Mouse (Mus musculus): ENCODE measurements at regions not wholly inside any gene's neighbourhood (a gene's known extent, or its start where the extent isn't known, plus 50 kb on each side); places are given as distances from the start of the nearest gene placed in this dataset.

DNA sequence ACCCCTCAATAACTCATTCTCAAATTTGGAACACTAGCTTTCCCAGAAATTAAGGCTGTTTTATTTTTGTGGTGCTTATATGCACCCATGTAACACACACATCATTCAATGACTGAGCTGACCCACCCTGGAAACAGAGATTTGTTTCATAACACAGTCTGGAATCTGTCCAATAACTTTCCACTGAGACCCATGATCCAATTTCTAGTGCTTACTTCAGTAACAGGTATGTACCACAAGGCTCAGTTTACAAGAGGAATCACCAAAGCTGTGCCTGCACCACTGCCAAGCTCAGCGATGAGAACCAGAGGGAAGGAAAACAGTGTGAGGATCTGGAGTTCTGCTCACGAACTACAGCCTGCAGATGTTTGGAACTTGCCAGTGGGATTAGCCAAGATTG, 706.8 kb downstream of the Ntrk3 start:
- ATAC-seq (no peak), DNase-seq (no peak)
- H3K9ac ChIP-seq = no peak overlapping the region
- H3K9me3 ChIP-seq (ENCODE audit: low read length) = no peaks in the 10 kb centered on the region
- no peak overlapping the region for H3K4me3 ChIP-seq (ENCODE audit: low read depth, low read length)
- no peak for TF ChIP-seq CTCF (IDR thresholded peaks at IDR 0.05; ENCODE audit: low read depth)
- H3K36me3 ChIP-seq (ENCODE audit: insufficient read depth) = no peaks in the 10 kb centered on the region
- H3K4me2 ChIP-seq (ENCODE audit: low read depth) = no peak overlapping the region
- H3K4me1 ChIP-seq (ENCODE audit: insufficient read depth) = peaks cover 3% of the 10 kb centered on the region; the same call in 1 of the 2 replicates
- no peak overlapping the region for H3K27ac ChIP-seq (ENCODE audit: low read depth, low read length)
- WGBS = 80% methylated on average over 2 of the region's 2 CpGs
- H3K27me3 ChIP-seq (ENCODE audit: insufficient read depth, low read length) = no peaks in the 10 kb centered on the region

- Histone ChIP-seq H3K4me3 (ENCODE audit: low read depth, low read length) (no peak overlapping the region), H3K27me3 (ENCODE audit: insufficient read depth, low read length) (no peaks in the 10 kb centered on the region), H3K4me1 (ENCODE audit: insufficient read depth) (peaks cover 3% of the 10 kb centered on the region; the same call in 1 of the 2 replicates), H3K27ac (ENCODE audit: low read depth, low read length) (no peak overlapping the region), H3K9me3 (ENCODE audit: low read length) (no peaks in the 10 kb centered on the region), H3K9ac (no peak overlapping the region), H3K36me3 (ENCODE audit: insufficient read depth) (no peaks in the 10 kb centered on the region), H3K4me2 (ENCODE audit: low read depth) (no peak overlapping the region)
- peak; percentile 74 for ATAC-seq
- DNase-seq = peak; percentile 45
- WGBS = 61% methylated on average over 4 of the region's 4 CpGs
- TF ChIP-seq CTCF (IDR thresholded peaks at IDR 0.05; ENCODE audit: low read depth) = no peak
Observed at GRCm38 (mm10) chr7:78026992-78027615, 710.7 kb downstream of the Ntrk3 start.

- H3K4me2 ChIP-seq (ENCODE audit: low read depth) = no peak overlapping the region
- DNase-seq (no peak), ATAC-seq (no peak)
- no peak overlapping the region for H3K9ac ChIP-seq
- H3K27me3 ChIP-seq (ENCODE audit: insufficient read depth, low read length) = no peaks in the 10 kb centered on the region
- TF ChIP-seq CTCF (IDR thresholded peaks at IDR 0.05; ENCODE audit: low read depth) = no peak
- no peak overlapping the region for H3K4me3 ChIP-seq (ENCODE audit: low read depth, low read length)
- peaks cover 3% of the 10 kb centered on the region; the same call in 1 of the 2 replicates for H3K4me1 ChIP-seq (ENCODE audit: insufficient read depth)
- no peaks in the 10 kb centered on the region for H3K36me3 ChIP-seq (ENCODE audit: insufficient read depth)
- WGBS = 100% methylated on average over 1 of the region's 1 CpGs
- H3K27ac ChIP-seq (ENCODE audit: low read depth, low read length) = no peak overlapping the region
- no peaks in the 10 kb centered on the region for H3K9me3 ChIP-seq (ENCODE audit: low read length)
Observed at GRCm38 (mm10) chr7:78023591-78023990, 714.2 kb downstream of the Ntrk3 start.

- Histone ChIP-seq H3K27me3 (ENCODE audit: insufficient read depth, low read length) (no peaks in the 10 kb centered on the region), H3K27ac (ENCODE audit: low read depth, low read length) (no peak overlapping the region), H3K4me3 (ENCODE audit: low read depth, low read length) (no peak overlapping the region), H3K4me2 (ENCODE audit: low read depth) (no peak overlapping the region), H3K9ac (no peak overlapping the region), H3K36me3 (ENCODE audit: insufficient read depth) (no peaks in the 10 kb centered on the region), H3K4me1 (ENCODE audit: insufficient read depth) (peaks cover 3% of the 10 kb centered on the region; the same call in 1 of the 2 replicates), H3K9me3 (ENCODE audit: low read length) (no peaks in the 10 kb centered on the region)
- DNase-seq (no peak), ATAC-seq (no peak)
- no peak for TF ChIP-seq CTCF (IDR thresholded peaks at IDR 0.05; ENCODE audit: low read depth)
- 73% methylated on average over 3 of the region's 3 CpGs for WGBS
Observed at GRCm38 (mm10) chr7:78023075-78023474, 714.7 kb downstream of the Ntrk3 start.

- Histone ChIP-seq H3K4me2 (ENCODE audit: low read depth) (no peak overlapping the region), H3K27ac (ENCODE audit: low read depth, low read length) (no peak overlapping the region), H3K9ac (no peak overlapping the region), H3K27me3 (ENCODE audit: insufficient read depth, low read length) (no peaks in the 10 kb centered on the region), H3K9me3 (ENCODE audit: low read length) (no peaks in the 10 kb centered on the region), H3K36me3 (ENCODE audit: insufficient read depth) (no peaks in the 10 kb centered on the region), H3K4me3 (ENCODE audit: low read depth, low read length) (no peak overlapping the region), H3K4me1 (ENCODE audit: insufficient read depth) (no peaks in the 10 kb centered on the region)
- ATAC-seq = no peak
- no peak for TF ChIP-seq CTCF (IDR thresholded peaks at IDR 0.05; ENCODE audit: low read depth)
- 50% methylated on average over 6 of the region's 6 CpGs for WGBS
- no peak for DNase-seq
Observed at GRCm38 (mm10) chr7:78013631-78014030, 724.2 kb downstream of the Ntrk3 start.

- no peak for TF ChIP-seq CTCF (IDR thresholded peaks at IDR 0.05; ENCODE audit: low read depth)
- no peak overlapping the region for H3K4me2 ChIP-seq (ENCODE audit: low read depth)
- ATAC-seq (no peak), DNase-seq (no peak)
- no peak overlapping the region for H3K9ac ChIP-seq
- H3K27ac ChIP-seq (ENCODE audit: low read depth, low read length) = no peak overlapping the region
- WGBS = 66% methylated on average over 2 of the region's 2 CpGs
- no peaks in the 10 kb centered on the region for H3K36me3 ChIP-seq (ENCODE audit: insufficient read depth)
- H3K9me3 ChIP-seq (ENCODE audit: low read length) = no peaks in the 10 kb centered on the region
- no peaks in the 10 kb centered on the region for H3K4me1 ChIP-seq (ENCODE audit: insufficient read depth)
- no peak overlapping the region for H3K4me3 ChIP-seq (ENCODE audit: low read depth, low read length)
- no peaks in the 10 kb centered on the region for H3K27me3 ChIP-seq (ENCODE audit: insufficient read depth, low read length)
Observed at GRCm38 (mm10) chr7:78003086-78003485, 734.7 kb downstream of the Ntrk3 start.

GRCm38 (mm10) chr7:77993840-77994239, 744.0 kb downstream of the Ntrk3 start:
- H3K4me2 ChIP-seq (ENCODE audit: low read depth) = no peak overlapping the region
- peak; percentile 84 for DNase-seq
- H3K9me3 ChIP-seq (ENCODE audit: low read length) = no peaks in the 10 kb centered on the region
- H3K9ac ChIP-seq = no peak overlapping the region
- H3K27ac ChIP-seq (ENCODE audit: low read depth, low read length) = peak overlapping the region; percentile 50; the same call in 1 of the 2 replicates
- WGBS = 48% methylated on average over 2 of the region's 2 CpGs
- ATAC-seq = peak; percentile 95
- no peak for TF ChIP-seq CTCF (IDR thresholded peaks at IDR 0.05; ENCODE audit: low read depth)
- no peaks in the 10 kb centered on the region for H3K27me3 ChIP-seq (ENCODE audit: insufficient read depth, low read length)
- no peaks in the 10 kb centered on the region for H3K36me3 ChIP-seq (ENCODE audit: insufficient read depth)
- no peak overlapping the region for H3K4me3 ChIP-seq (ENCODE audit: low read depth, low read length)
- H3K4me1 ChIP-seq (ENCODE audit: insufficient read depth) = no peaks in the 10 kb centered on the region
